In the genomic region with DNA sequence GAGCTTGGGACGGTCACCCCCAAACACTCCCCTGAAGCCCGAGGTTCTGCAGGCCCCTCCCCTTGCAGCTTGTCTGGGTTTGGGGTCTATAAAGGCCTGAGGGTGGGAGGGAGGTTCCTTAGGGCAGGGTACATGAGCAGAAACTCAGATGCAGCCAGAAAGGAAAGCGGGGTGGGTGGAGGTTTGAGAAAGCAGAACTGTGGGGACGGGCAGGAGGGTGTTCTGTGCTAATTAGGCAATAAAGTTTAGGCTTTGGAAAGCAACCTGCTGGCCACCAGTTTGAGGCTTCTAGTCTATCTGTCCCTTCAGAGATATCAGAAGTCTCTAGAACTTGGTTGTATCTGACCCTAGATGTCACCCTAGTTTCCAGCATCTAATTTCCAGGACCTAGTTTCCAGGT, we compare ENCODE assay signal across 15 mouse cellular contexts.
"Had no signal": no experiment of that assay in that cellular context is flagged by ENCODE, and none has a peak within 500 bp of the region (broad histone marks: within the 10 kb centered on the region; RNA-seq: fewer than 3 reads in every experiment).

No protein-coding gene starts in this region.

- ATAC-seq: liver, postnatal 0 days; lung, postnatal 0 days; midbrain, embryonic 13.5 days; midbrain, embryonic 15.5 days had no signal

- DNase-seq: liver, postnatal 0 days; lung, adult 2 months; lung, postnatal 14 days; lung, postnatal 36 days; retina, postnatal 1 day; right cerebral cortex, adult 18-20 months; right cerebral cortex, postnatal 25 days; right cerebral cortex, postnatal 4 days; spleen, adult 18-20 months; thymus, adult 2 months; thymus, postnatal 25 days; thymus, postnatal 4 days had no signal
